Mouse (Mus musculus) ovary, postnatal 36 days (tissue): ENCODE data around the gene Brd3os.

Source experiments
- DNase-seq: peaks from one replicate; pipeline ENCODE4 v3.0.0; 2022; ENCODE audit warnings: low spot score, mixed read lengths

Gene Brd3os

GRCm38 (mm10) chr2:27421293-27422068, 20.6 kb upstream of the Brd3os start:
- DNase-seq = peak; percentile 48

- no peak for DNase-seq
Measured at GRCm38 (mm10) chr2:27423596-27423995, 18.5 kb upstream of the Brd3os start.

GRCm38 (mm10) chr2:27425161-27425611, 16.9 kb upstream of the Brd3os start:
- DNase-seq = no peak

GRCm38 (mm10) chr2:27425751-27426405, 16.2 kb upstream of the Brd3os start:
- DNase-seq = peak; percentile 44

- DNase-seq = no peak
Measured at GRCm38 (mm10) chr2:27426406-27426854, 15.7 kb upstream of the Brd3os start.

- peak; percentile 94 for DNase-seq
Measured at GRCm38 (mm10) chr2:27426855-27427457, 15.2 kb upstream of the Brd3os start, which contains the start of gene Vav2. Vav2 (minus strand) TSS chr2:27427033.

- DNase-seq = peak; percentile 81
Measured at GRCm38 (mm10) chr2:27428071-27428470, 14.1 kb upstream of the Brd3os start.

GRCm38 (mm10) chr2:27430621-27431020, 11.5 kb upstream of the Brd3os start:
- DNase-seq = no peak

- no peak for DNase-seq
Measured at GRCm38 (mm10) chr2:27432599-27432998, 9.5 kb upstream of the Brd3os start.

- no peak for DNase-seq
Measured at GRCm38 (mm10) chr2:27437876-27438275, 4.2 kb upstream of the Brd3os start.

- no peak for DNase-seq
Measured at GRCm38 (mm10) chr2:27438281-27438680, 3.8 kb upstream of the Brd3os start.

- DNase-seq = no peak
Measured at GRCm38 (mm10) chr2:27442708-27443449, 755 bp downstream of the Brd3os start.

GRCm38 (mm10) chr2:27443450-27443708, 1.3 kb downstream of the Brd3os start:
- no peak for DNase-seq

GRCm38 (mm10) chr2:27445910-27446309, 3.8 kb downstream of the Brd3os start:
- DNase-seq = no peak

GRCm38 (mm10) chr2:27446812-27447211, 4.7 kb downstream of the Brd3os start:
- DNase-seq = no peak

- DNase-seq = no peak
Measured at GRCm38 (mm10) chr2:27447782-27448181, 5.7 kb downstream of the Brd3os start.

GRCm38 (mm10) chr2:27450226-27450625, 8.1 kb downstream of the Brd3os start:
- no peak for DNase-seq

- DNase-seq = no peak
Measured at GRCm38 (mm10) chr2:27459735-27460134, 17.6 kb downstream of the Brd3os start.

GRCm38 (mm10) chr2:27460163-27460562, 18.0 kb downstream of the Brd3os start:
- no peak for DNase-seq

- no peak for DNase-seq
Measured at GRCm38 (mm10) chr2:27460651-27461050, 18.5 kb downstream of the Brd3os start.

GRCm38 (mm10) chr2:27461881-27462660, 19.9 kb downstream of the Brd3os start:
- DNase-seq = no peak

- DNase-seq = no peak
Measured at GRCm38 (mm10) chr2:27462901-27463300, 20.8 kb downstream of the Brd3os start.
